Mouse (Mus musculus) ES-Bruce4 (cell line): ENCODE data around the gene Stat3.

Experiments
- CTCF ChIP-seq: IDR thresholded peaks from one replicate; pipeline ENCODE4 v1.8.1; 2011; ENCODE audit warnings: low read depth, low read length
- EP300 ChIP-seq: IDR thresholded peaks from 2 replicates; pipeline ENCODE4 v1.6.1; 2011; ENCODE audit warnings: low read depth, low read length; ENCODE audit not compliant: insufficient read depth
- POLR2A ChIP-seq: IDR thresholded peaks from one replicate; pipeline ENCODE4 v1.8.1; 2011; ENCODE audit warnings: low read length; ENCODE audit not compliant: insufficient read depth

DNA sequence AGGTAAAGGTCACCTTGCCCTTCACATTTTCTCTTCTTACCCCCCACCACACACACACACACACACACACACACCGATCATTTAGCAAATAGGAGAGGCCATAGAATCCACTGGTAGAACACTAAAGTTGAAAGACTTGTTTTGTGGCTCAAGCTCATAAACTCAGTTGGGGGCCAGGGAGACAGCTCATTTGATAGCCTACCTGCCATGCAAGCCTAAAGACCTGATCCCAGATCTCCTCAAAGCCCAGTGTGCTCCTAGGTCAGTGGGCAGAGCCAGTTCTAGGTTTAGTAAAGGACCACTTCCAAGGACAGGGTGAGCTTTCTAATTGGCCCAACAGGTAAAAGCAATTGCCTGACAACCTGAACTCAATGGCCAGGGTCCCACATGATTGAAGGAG lies 3.0 kb upstream of the Stat3 start:
- no peak for TF ChIP-seq CTCF
- TF ChIP-seq POLR2A, result no peak
- no peak for TF ChIP-seq EP300
